Mouse (Mus musculus) spleen, postnatal 14 days (tissue): ENCODE results near the gene Tmem114.
A peak's percentile ranks its signal among the peaks of the same experiment; 100 is the strongest.

ENCODE experiments used
- DNase-seq, 2 experiments: peaks; one replicate each; pipeline ENCODE4 v3.0.0; 2021 to 2022; ENCODE audit warnings: low spot score in 2 of 2

Gene Tmem114

GRCm38 (mm10) chr16:8424971-8425330 is at the start of gene Tmem114:
Gene Tmem114 (minus strand): TSS chr16:8425136.
- DNase-seq: no peak

GRCm38 (mm10) chr16:8470603-8471481 is 45.9 kb upstream of the Tmem114 start, which contains the start of gene Mettl22:
Gene Mettl22 (plus strand): TSS chr16:8470788.
- DNase-seq: peak; percentile 73 to 81

- DNase-seq: no peak
These were observed 45.2 kb upstream of the Tmem114 start for GRCm38 (mm10) chr16:8470132-8470531.

- peak; percentile 25 to 51 for DNase-seq
These were observed 34.2 kb upstream of the Tmem114 start for GRCm38 (mm10) chr16:8459098-8459497.

- DNase-seq: no peak
These were observed 33.5 kb upstream of the Tmem114 start for GRCm38 (mm10) chr16:8458391-8458790.

GRCm38 (mm10) chr16:8455221-8455620 is 30.3 kb upstream of the Tmem114 start:
- no peak for DNase-seq

- DNase-seq: no peak
These were observed 28.4 kb upstream of the Tmem114 start for GRCm38 (mm10) chr16:8453301-8453700.

GRCm38 (mm10) chr16:8446256-8446655 is 21.3 kb upstream of the Tmem114 start:
- no peak for DNase-seq

GRCm38 (mm10) chr16:8444911-8445310 is 20.0 kb upstream of the Tmem114 start:
- no peak for DNase-seq

- DNase-seq: no peak
These were observed 7.7 kb upstream of the Tmem114 start for GRCm38 (mm10) chr16:8432616-8433015.

- DNase-seq: no peak
These were observed 4.6 kb upstream of the Tmem114 start for GRCm38 (mm10) chr16:8429531-8429930.

- DNase-seq: no peak
These were observed 800 bp upstream of the Tmem114 start for GRCm38 (mm10) chr16:8425736-8426135.

- DNase-seq: no peak
These were observed 570 bp downstream of the Tmem114 start for GRCm38 (mm10) chr16:8424161-8424970.

- no peak for DNase-seq
These were observed 1.3 kb downstream of the Tmem114 start for GRCm38 (mm10) chr16:8423626-8424114.

GRCm38 (mm10) chr16:8420842-8421241 is 4.1 kb downstream of the Tmem114 start:
- DNase-seq: no peak

- DNase-seq: no peak
These were observed 4.6 kb downstream of the Tmem114 start for GRCm38 (mm10) chr16:8420381-8420780.

GRCm38 (mm10) chr16:8419666-8420065 is 5.3 kb downstream of the Tmem114 start:
- no peak for DNase-seq

GRCm38 (mm10) chr16:8418126-8418525 is 6.8 kb downstream of the Tmem114 start:
- DNase-seq: no peak

- DNase-seq: no peak
These were observed 7.8 kb downstream of the Tmem114 start for GRCm38 (mm10) chr16:8417011-8417720.

- DNase-seq: no peak
These were observed 8.9 kb downstream of the Tmem114 start for GRCm38 (mm10) chr16:8415996-8416395.

- no peak for DNase-seq
These were observed 11.5 kb downstream of the Tmem114 start for GRCm38 (mm10) chr16:8413441-8413840.

GRCm38 (mm10) chr16:8412213-8412612 is 12.7 kb downstream of the Tmem114 start:
- no peak for DNase-seq
